Mouse (Mus musculus) kidney, postnatal 4 days (tissue): ENCODE measurements around the gene Tdrd3.

Source experiments
- DNase-seq, 2 experiments: peaks; one replicate each; pipeline ENCODE4 v3.0.0; 2021; ENCODE audit warnings: mixed read lengths in 2 of 2

The Tdrd3 gene

DNA sequence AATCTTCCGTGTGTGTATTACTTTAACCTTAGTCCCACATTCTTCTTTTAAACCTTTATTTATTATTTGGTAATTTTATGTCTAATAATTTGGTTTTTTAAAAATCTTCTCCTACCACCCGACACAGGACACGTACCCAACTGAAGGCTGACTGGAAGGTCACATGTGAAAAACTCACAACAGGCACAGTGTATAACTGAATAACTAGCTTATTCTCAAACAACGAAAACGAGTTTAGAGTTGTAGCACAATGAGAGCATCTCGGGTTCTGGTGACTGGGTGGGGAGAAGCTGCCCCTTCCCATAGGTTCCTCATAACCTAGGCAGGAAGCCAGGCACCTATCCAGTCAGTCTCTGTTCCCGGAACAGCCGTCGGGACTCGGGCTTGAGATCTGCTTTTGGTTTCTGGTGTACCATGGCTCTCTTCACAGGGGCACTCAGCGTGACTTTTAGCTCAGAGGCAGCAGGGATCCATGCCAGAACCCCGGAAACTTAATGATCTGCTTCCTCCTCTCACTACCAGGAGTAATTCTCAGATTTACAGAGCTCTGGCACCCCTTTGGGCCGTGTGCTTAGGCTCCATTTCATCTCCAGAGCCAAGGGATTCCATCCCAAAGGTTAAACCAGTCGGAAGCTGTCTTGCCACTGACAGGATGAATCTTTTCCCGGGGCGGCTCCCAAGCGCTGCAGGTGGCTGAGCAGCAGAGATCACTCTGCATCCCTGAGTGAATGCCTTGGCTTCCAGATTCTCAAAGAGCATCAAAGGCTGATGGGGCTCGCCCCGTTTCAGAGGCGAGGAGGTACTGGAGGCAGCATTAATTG lies 151.4 kb downstream of the Tdrd3 start:
- DNase-seq: peak; percentile 31 to 58

DNA sequence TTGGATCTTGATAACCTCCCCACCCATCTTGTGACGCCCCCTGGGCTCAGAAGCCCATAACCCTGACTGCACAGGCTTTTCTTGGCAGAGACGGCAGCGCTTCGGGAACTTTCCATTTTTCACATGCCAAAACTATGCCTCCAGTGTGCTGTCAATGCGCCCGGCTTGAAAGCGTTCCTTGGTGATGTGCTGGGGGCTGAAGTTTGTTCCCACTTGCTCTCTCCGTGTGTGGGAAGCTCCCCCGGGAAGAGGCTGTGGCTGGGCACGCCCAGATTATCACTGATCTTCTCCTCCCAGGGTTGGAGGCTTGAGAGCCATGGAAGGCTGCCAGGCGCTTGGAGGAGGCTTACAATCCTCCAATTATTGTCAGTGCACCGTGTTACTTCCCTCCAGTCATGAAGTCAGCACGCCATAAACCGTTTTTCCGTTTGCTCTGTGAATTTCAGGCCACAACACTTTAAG lies 152.0 kb downstream of the Tdrd3 start:
- peak; percentile 52 to 65 for DNase-seq

- no peak for DNase-seq
Observed at GRCm38 (mm10) chr14:87569471-87569870, 153.0 kb downstream of the Tdrd3 start.

DNA sequence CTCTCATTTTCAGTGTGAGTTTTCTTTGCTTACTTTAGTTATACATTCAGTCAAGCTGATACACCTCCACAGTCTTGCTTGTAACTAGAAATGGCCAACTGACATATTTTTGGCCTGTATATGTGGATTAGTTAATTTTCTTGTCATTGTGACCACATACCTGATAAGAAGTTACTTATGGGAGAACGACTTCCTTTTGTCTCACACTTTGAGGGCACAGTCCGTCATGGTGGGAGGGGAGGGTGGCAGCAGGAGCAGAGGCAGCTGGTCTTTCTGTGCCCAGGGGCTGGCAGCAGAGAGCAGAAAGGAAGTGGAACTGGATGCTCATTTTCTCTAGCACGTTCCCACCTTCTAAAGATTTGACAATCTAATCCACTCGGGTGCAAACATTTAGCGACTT lies 156.0 kb downstream of the Tdrd3 start:
- no peak for DNase-seq

- DNase-seq: no peak
Observed at GRCm38 (mm10) chr14:87582610-87583009, 166.2 kb downstream of the Tdrd3 start.
